Mouse (Mus musculus) erythroid progenitor cell, adult 5-6 weeks (primary cell): ENCODE results near the gene Kpna6. TPM values are rescaled to one million over a fixed set of nuclear protein-coding genes. Genes with fewer than 3 reads are reported as not detected.
"Not testable (repeated sequence)": the region's sequence is repeated elsewhere in the genome, so short reads cannot be mapped to it uniquely, and the experiment has no call there.

Experiments
- ATAC-seq: replicated peaks from 2 replicates; pipeline ENCODE4 v1.8.0; 2016; ENCODE audit warnings: moderate number of reproducible peaks, mild to moderate bottlenecking, moderate TSS enrichment, inconsistent platforms; ENCODE audit not compliant: poor library complexity, low FRiP score, severe bottlenecking
- total RNA-seq, 2 experiments: library from RNA; stranded (forward) in 1 of 2; stranded (reverse) in 1 of 2; fragments of 150-400 nt in 1 of 2; fragments of 186-747, 209-891 nt in 1 of 2; gene quantifications; 2 replicates each; pipeline versions ENCODE4 v1.2.3 to v1.2.4; 2015 to 2017; ENCODE audit warnings: low replicate concordance in 2 of 2

Kpna6 gene
- 7.5 and 16.2 TPM in 2 replicates for total RNA-seq (2015; ENCODE audit: low replicate concordance)
- 8.7 and 14.6 TPM in 2 replicates for total RNA-seq (2017; ENCODE audit: low replicate concordance)

- ATAC-seq = peak; percentile 79
Observed at GRCm38 (mm10) chr4:129672083-129672877, at the start of gene Kpna6. TSS of gene Kpna6 (minus strand) at chr4:129672767.

DNA sequence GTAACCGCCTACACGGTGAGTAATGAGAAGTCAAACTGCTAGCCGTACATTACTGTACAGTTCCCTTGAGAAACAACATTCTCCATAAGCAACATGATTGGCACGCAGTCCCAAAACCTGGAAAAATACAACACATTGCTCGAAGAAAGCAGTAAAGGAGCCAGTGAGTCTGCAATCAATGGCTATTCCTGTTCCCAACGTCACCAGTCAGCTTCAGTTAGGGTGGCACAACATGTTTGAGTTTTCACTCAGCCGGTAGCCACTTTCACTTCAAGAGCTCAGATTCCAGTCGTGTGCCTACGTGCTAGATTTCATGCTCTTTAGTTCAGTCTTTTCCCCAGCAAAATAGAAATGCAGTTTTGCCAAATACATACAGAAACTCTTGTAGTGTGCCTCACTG lies 43.7 kb upstream of the Kpna6 start:
- ATAC-seq = no peak

GRCm38 (mm10) chr4:129709486-129710129 lies 37.0 kb upstream of the Kpna6 start:
- ATAC-seq = no peak

- ATAC-seq = no peak
Observed at GRCm38 (mm10) chr4:129706750-129707149, 34.2 kb upstream of the Kpna6 start.

- no peak for ATAC-seq
Observed at GRCm38 (mm10) chr4:129702454-129702853, 29.9 kb upstream of the Kpna6 start.

GRCm38 (mm10) chr4:129701503-129702377 lies 29.2 kb upstream of the Kpna6 start:
- ATAC-seq = peak; percentile 79

- not testable (repeated sequence) for ATAC-seq
Observed at GRCm38 (mm10) chr4:129700661-129701060, 28.1 kb upstream of the Kpna6 start.

- no peak for ATAC-seq
Observed at GRCm38 (mm10) chr4:129700216-129700615, 27.6 kb upstream of the Kpna6 start.

DNA sequence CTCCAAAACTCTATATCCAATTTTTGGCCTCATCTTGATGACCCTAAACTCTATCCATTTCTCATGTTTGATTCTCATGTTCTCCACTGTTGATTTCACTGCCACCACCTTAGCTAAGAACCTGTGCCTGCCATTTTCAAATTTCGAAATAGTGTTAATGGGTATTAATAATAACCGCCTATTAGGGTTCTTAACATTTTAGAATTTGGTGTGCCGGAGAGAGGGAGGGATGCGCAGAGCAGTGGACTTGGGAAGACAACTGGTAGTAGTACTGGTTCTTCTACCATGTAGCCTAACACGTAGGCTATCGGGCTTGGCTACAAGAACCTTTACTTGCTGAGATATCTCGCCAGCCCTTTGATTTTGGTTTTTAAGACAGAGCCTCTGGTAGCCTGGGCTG lies 24.6 kb upstream of the Kpna6 start:
- ATAC-seq = no peak

- peak; percentile 85 for ATAC-seq
Observed at GRCm38 (mm10) chr4:129696158-129696985, 23.8 kb upstream of the Kpna6 start, which contains the start of gene Tmem39b. TSS of gene Tmem39b (minus strand) at chr4:129696838.

- ATAC-seq = peak; percentile 1; the same call in 1 of the 2 replicates
Observed at GRCm38 (mm10) chr4:129695815-129696157, 23.2 kb upstream of the Kpna6 start.

GRCm38 (mm10) chr4:129684531-129684930 lies 12.0 kb upstream of the Kpna6 start:
- no peak for ATAC-seq

- ATAC-seq = no peak
Observed at GRCm38 (mm10) chr4:129683901-129684493, 11.4 kb upstream of the Kpna6 start.

DNA sequence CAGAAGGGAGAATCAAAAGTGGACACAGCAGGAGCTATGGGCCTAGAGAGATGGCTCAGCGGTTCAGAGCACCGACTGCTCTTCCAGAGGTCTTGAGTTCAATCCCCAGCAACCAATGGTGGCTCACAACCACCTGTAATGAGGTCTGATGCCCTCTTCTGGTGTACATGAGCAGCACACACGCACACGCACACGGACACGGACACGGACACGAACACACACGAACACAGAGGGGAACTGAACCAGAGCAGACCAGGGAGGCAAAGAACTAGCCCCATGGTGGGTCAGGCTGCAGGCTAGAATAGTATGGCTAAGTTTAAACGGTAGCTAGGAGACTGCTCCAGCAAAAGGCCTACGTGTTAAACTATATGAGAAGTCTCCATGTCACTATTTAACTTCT lies 9.3 kb upstream of the Kpna6 start:
- ATAC-seq = no peak

GRCm38 (mm10) chr4:129672878-129673449 lies 397 bp upstream of the Kpna6 start:
- ATAC-seq = peak; percentile 52

DNA sequence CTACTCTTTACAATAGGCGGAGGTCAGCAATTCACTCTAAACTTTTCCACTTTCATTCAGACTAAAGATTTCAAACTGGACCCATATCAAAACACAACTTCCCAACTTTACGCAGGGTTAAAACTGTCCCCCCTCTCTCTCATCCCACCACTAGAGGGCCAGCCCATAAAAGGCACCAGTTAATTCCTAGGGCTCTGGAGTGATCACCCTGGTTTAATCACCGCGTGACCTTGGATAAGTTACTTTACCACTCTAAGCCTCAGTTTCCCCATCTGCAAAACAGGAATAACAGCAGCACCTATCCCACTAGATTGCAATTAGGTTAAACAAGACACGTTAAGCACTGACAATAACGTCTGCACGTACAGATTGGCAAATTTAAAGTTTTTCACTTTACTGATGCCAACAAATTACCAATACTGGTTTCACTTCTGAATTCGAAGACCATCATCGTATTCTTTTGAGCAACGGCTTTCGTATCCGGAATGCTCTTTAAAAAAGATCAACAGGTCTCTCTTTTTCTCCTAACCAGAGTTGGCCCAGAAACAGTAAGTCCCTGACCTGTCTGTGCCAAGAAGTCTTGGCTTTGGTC lies 980 bp downstream of the Kpna6 start:
- ATAC-seq = peak; percentile 84

- ATAC-seq = no peak
Observed at GRCm38 (mm10) chr4:129662255-129662813, 10.2 kb downstream of the Kpna6 start.

DNA sequence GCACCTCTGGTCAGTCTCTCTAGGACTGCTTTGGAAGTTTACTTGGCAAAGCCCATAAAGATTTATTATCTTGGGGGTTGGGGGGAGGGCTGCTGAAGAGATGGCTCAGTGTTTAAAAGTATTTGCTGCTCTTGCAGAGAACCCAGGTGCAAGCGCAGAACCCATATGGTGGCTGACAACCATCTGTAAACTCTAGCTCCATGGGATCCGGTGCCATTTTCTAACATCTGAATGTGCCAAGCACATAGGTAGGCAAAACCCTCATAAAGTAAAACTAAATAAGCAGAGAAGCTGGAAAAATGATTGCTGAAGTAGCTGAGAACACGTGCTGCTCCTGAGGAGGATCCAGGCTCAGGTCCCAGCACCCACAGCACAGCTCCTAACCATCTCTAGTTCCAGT lies 11.0 kb downstream of the Kpna6 start:
- ATAC-seq = no peak
